Mouse (Mus musculus) olfactory bulb, adult 2 months (tissue): ENCODE measurements at regions not wholly inside any gene's neighbourhood (a gene's known extent, or its start where the extent isn't known, plus 50 kb on each side); places are given as distances from the start of the nearest gene placed in this dataset.

ENCODE experiments used
- CTCF ChIP-seq: fragments of 200-500 bp; IDR thresholded peaks from 2 replicates; pipeline ENCODE4 v1.5.1; 2012; ENCODE audit warnings: low read depth, mild to moderate bottlenecking, low read length, moderate library complexity; ENCODE audit not compliant: insufficient read depth
- POLR2A ChIP-seq: fragments of 200-500 bp; IDR thresholded peaks from 2 replicates; pipeline ENCODE4 v1.6.1; 2012; ENCODE audit warnings: mild to moderate bottlenecking, low read depth, low read length, moderate library complexity; ENCODE audit not compliant: insufficient read depth

- TF ChIP-seq POLR2A (no peak), CTCF (no peak)
These were observed 937.8 kb downstream of the Gsdmc2 start for GRCm38 (mm10) chr15:62907181-62907580.
